Mouse (Mus musculus) lung, postnatal 0 days (tissue): Measurements from ENCODE around the gene Usp29.
A peak's percentile ranks its signal among the peaks of the same experiment; 100 is the strongest.

Experiments
- CTCF ChIP-seq: IDR thresholded peaks from 2 replicates; pipeline ENCODE4 v1.5.1; 2016; ENCODE audit warnings: antibody characterized with exemption, mild to moderate bottlenecking
- EP300 ChIP-seq: IDR thresholded peaks from 2 replicates; pipeline ENCODE4 v1.6.1; 2016; ENCODE audit warnings: antibody characterized with exemption, mild to moderate bottlenecking, control low read depth

- no peak; the same call in 1 of the 2 replicates for TF ChIP-seq CTCF
- TF ChIP-seq EP300: peak; percentile 48; the same call in 1 of the 2 replicates
Observed at GRCm38 (mm10) chr7:6777107-6777506, 46.7 kb downstream of the Usp29 start.
